Mouse (Mus musculus) hindbrain, embryonic 10.5 days (tissue): Measurements from ENCODE around the gene Cdhr4. TPM values are rescaled to one million over a fixed set of nuclear protein-coding genes. Genes with fewer than 3 reads are reported as not detected.

Source experiments
- DNase-seq: peaks from one replicate; pipeline ENCODE4 v3.0.0-alpha.2; 2017; ENCODE audit warnings: low spot score
- H3K27ac ChIP-seq: fragments of 300-500 bp; sonication (generic); 2 replicates; pipeline ENCODE4 v1.5.1; 2016; ENCODE audit warnings: mild to moderate bottlenecking, moderate library complexity
- H3K27me3 ChIP-seq: fragments of 300-500 bp; sonication (generic); 2 replicates; pipeline ENCODE4 v1.6.1; 2016; ENCODE audit warnings: mild to moderate bottlenecking; ENCODE audit not compliant: poor library complexity, insufficient read depth, severe bottlenecking
- H3K36me3 ChIP-seq: fragments of 300-500 bp; sonication (generic); 2 replicates; pipeline ENCODE4 v1.6.1; 2016; ENCODE audit warnings: mild to moderate bottlenecking, moderate library complexity
- H3K4me1 ChIP-seq: fragments of 300-500 bp; sonication (generic); replicated peaks from 2 replicates; pipeline ENCODE4 v1.6.1; 2016; ENCODE audit warnings: mild to moderate bottlenecking
- H3K4me3 ChIP-seq: fragments of 300-500 bp; sonication (generic); 2 replicates; pipeline ENCODE4 v1.5.1; 2016; ENCODE audit warnings: mild to moderate bottlenecking, moderate library complexity
- H3K9me3 ChIP-seq: fragments of 300-500 bp; sonication (generic); 2 replicates; pipeline ENCODE4 v1.6.1; 2016; ENCODE audit warnings: mild to moderate bottlenecking, moderate library complexity
- WGBS: fragments of 180-500 bp; shearing (Covaris S2); methylation state at CpG from one replicate; pipeline ENCODE4 v1.1.7; 2016; 5-methylcytosine and 5-hydroxymethylcytosine counted together
- polyA plus RNA-seq: library from polyadenylated mRNA; unstranded; fragments of >200 nt; fragmentation: Nextera tagmentation; extraction: Ambion mirVana; gene quantifications from 2 replicates; pipeline ENCODE4 v1.2.1, GENCODE M21; 2016

Gene Cdhr4
- polyA plus RNA-seq, 1 experiment from 2014 or later, result 2.4 TPM

GRCm38 (mm10) chr9:107963700-107964099 is 28.6 kb upstream of the Cdhr4 start:
- Histone ChIP-seq H3K27ac (no peak overlapping the region), H3K36me3 (peaks cover 98% of the 10 kb centered on the region), H3K27me3 (no peaks in the 10 kb centered on the region), H3K4me3 (no peak overlapping the region), H3K4me1 (peaks cover 16% of the 10 kb centered on the region), H3K9me3 (no peaks in the 10 kb centered on the region)
- peak; percentile 85 for DNase-seq
- 28% methylated on average over 5 of the region's 5 CpGs for WGBS

DNA sequence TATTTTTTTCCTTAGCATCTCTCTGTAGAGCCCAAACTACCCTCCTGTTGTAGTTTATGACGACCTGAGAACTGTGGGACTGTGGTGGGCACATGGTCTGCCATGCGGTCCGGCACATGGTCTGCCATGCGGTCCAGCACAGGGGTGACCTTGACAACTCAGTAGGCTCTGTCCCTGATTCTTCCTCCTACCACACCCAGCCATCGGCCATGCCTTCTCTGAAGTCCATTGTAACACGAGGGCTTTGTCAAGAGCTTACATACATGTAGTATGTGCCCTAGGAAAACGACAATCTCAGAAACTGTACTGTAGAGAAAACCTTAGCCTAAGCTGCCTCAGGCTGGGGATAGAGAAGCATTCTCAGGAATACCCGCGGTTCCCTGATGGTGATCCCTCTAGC is 27.6 kb upstream of the Cdhr4 start:
- Histone ChIP-seq H3K36me3 (peaks cover 98% of the 10 kb centered on the region), H3K4me1 (peaks cover 16% of the 10 kb centered on the region), H3K27me3 (no peaks in the 10 kb centered on the region), H3K27ac (no peak overlapping the region), H3K4me3 (no peak overlapping the region), H3K9me3 (no peaks in the 10 kb centered on the region)
- WGBS, result 92% methylated on average over 9 of the region's 9 CpGs
- DNase-seq, result no peak

DNA sequence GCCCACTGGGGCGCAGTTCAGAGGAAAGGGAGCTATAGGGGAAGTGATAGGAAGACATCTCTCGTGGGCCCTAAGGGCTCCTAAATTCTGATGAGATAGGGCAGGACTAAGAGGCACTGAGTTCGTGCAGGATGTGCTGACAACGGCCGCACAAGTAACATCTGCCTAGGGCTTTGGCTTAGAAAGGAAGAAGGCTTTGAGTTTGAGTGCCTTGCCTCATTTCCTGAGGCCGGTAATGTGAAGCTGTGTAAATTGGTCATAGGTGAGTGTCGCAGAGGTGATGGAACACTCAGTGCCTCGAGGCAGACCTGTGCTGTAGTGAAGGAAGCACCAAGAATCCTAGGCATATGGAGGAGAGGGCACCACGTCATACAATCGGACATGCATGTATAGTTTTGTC is 25.6 kb upstream of the Cdhr4 start:
- peaks cover 98% of the 10 kb centered on the region for H3K36me3 ChIP-seq
- H3K27ac ChIP-seq, result no peak overlapping the region
- no peaks in the 10 kb centered on the region for H3K9me3 ChIP-seq
- WGBS, result 92% methylated on average over 10 of the region's 10 CpGs
- DNase-seq, result no peak
- H3K4me1 ChIP-seq, result peaks cover 5% of the 10 kb centered on the region; the same call in 1 of the 2 replicates
- H3K4me3 ChIP-seq, result no peak overlapping the region
- H3K27me3 ChIP-seq, result no peaks in the 10 kb centered on the region

- no peak overlapping the region for H3K27ac ChIP-seq
- no peak for DNase-seq
- H3K4me3 ChIP-seq, result no peak overlapping the region
- H3K9me3 ChIP-seq, result no peaks in the 10 kb centered on the region
- no peaks in the 10 kb centered on the region for H3K27me3 ChIP-seq
- H3K4me1 ChIP-seq, result no peaks in the 10 kb centered on the region
- H3K36me3 ChIP-seq, result peaks cover 97% of the 10 kb centered on the region
- 90% methylated on average over 6 of the region's 6 CpGs for WGBS
Observed at GRCm38 (mm10) chr9:107967437-107967836, 24.9 kb upstream of the Cdhr4 start.

DNA sequence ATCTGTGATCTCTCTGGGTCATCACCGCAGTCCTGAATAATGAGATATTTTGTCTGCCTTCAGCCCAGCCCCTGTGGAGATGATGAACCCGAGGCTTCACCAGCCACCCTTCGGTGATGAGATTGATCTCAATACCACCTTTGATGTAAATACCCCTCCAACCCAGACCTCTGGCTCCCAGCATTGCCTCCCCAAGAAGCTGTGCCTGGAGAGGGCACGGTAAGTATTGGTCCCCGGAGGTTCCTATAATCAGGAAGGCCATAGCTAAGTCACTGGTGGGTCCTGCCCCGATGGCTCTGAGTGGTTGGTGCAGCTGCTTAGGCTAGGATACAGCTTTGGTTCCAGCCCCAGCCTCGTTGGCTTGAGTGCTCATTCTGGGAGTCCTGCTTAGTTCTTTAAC is 23.8 kb upstream of the Cdhr4 start:
- H3K27ac ChIP-seq, result no peak overlapping the region
- no peaks in the 10 kb centered on the region for H3K4me1 ChIP-seq
- no peak for DNase-seq
- H3K9me3 ChIP-seq, result no peaks in the 10 kb centered on the region
- H3K36me3 ChIP-seq, result peaks cover 93% of the 10 kb centered on the region
- H3K4me3 ChIP-seq, result no peak overlapping the region
- H3K27me3 ChIP-seq, result no peaks in the 10 kb centered on the region
- 93% methylated on average over 7 of the region's 7 CpGs for WGBS

GRCm38 (mm10) chr9:107970311-107970710 is 22.0 kb upstream of the Cdhr4 start:
- no peak for DNase-seq
- H3K27ac ChIP-seq, result no peak overlapping the region
- no peaks in the 10 kb centered on the region for H3K27me3 ChIP-seq
- WGBS, result 89% methylated on average over 5 of the region's 5 CpGs
- no peaks in the 10 kb centered on the region; the same call in 1 of the 2 replicates for H3K4me1 ChIP-seq
- H3K4me3 ChIP-seq, result no peak overlapping the region
- H3K9me3 ChIP-seq, result no peaks in the 10 kb centered on the region
- peaks cover 75% of the 10 kb centered on the region for H3K36me3 ChIP-seq

- no peaks in the 10 kb centered on the region for H3K9me3 ChIP-seq
- no peak overlapping the region for H3K4me3 ChIP-seq
- no peak overlapping the region for H3K27ac ChIP-seq
- 86% methylated on average over 8 of the region's 8 CpGs for WGBS
- no peaks in the 10 kb centered on the region for H3K27me3 ChIP-seq
- no peak for DNase-seq
- peaks cover 59% of the 10 kb centered on the region for H3K36me3 ChIP-seq
- H3K4me1 ChIP-seq, result peaks cover 6% of the 10 kb centered on the region
Observed at GRCm38 (mm10) chr9:107971690-107972541, 20.4 kb upstream of the Cdhr4 start.

GRCm38 (mm10) chr9:107974491-107975171 is 17.7 kb upstream of the Cdhr4 start:
- Histone ChIP-seq H3K27me3 (no peaks in the 10 kb centered on the region), H3K4me3 (no peak overlapping the region), H3K9me3 (no peaks in the 10 kb centered on the region), H3K27ac (no peak overlapping the region), H3K36me3 (peaks cover 34% of the 10 kb centered on the region), H3K4me1 (peaks cover 6% of the 10 kb centered on the region)
- DNase-seq, result no peak
- WGBS, result 80% methylated on average over 10 of the region's 10 CpGs

GRCm38 (mm10) chr9:107975399-107976386 is 16.6 kb upstream of the Cdhr4 start, which contains the start of gene Uba7:
Gene Uba7 (plus strand): TSS chr9:107975505.
- Histone ChIP-seq H3K4me1 (peaks cover 14% of the 10 kb centered on the region), H3K27ac (peak within 1 kb of the TSS; percentile 66), H3K36me3 (peaks cover 23% of the 10 kb centered on the region), H3K9me3 (no peaks in the 10 kb centered on the region), H3K27me3 (no peaks in the 10 kb centered on the region), H3K4me3 (peak within 1 kb of the TSS; percentile 16)
- WGBS, result 73% methylated on average over 12 of the region's 12 CpGs
- DNase-seq, result no peak

DNA sequence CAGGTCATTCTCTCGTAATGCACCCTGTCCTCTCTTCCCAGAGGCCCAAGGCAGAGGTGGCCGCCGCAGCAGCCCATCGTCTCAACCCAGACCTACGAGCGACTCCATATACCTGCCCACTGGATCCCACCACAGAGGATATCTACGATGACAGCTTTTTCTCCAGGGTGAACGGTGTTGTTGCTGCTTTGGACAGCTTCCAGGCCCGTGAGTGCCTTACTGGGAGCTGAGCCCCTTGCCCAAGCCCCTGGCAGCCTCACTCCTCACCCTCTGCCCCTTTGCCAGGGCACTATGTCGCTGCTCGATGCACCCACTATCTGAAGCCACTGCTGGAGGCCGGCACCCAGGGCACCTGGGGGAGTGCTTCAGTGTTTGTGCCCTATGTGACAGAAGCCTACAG is 13.5 kb upstream of the Cdhr4 start:
- 92% methylated on average over 12 of the region's 12 CpGs for WGBS
- Histone ChIP-seq H3K27ac (peak overlapping the region; percentile 56), H3K9me3 (no peaks in the 10 kb centered on the region), H3K36me3 (no peaks in the 10 kb centered on the region), H3K27me3 (peaks cover 7% of the 10 kb centered on the region; the same call in 1 of the 2 replicates), H3K4me1 (peaks cover 45% of the 10 kb centered on the region), H3K4me3 (no peak overlapping the region)
- no peak for DNase-seq

DNA sequence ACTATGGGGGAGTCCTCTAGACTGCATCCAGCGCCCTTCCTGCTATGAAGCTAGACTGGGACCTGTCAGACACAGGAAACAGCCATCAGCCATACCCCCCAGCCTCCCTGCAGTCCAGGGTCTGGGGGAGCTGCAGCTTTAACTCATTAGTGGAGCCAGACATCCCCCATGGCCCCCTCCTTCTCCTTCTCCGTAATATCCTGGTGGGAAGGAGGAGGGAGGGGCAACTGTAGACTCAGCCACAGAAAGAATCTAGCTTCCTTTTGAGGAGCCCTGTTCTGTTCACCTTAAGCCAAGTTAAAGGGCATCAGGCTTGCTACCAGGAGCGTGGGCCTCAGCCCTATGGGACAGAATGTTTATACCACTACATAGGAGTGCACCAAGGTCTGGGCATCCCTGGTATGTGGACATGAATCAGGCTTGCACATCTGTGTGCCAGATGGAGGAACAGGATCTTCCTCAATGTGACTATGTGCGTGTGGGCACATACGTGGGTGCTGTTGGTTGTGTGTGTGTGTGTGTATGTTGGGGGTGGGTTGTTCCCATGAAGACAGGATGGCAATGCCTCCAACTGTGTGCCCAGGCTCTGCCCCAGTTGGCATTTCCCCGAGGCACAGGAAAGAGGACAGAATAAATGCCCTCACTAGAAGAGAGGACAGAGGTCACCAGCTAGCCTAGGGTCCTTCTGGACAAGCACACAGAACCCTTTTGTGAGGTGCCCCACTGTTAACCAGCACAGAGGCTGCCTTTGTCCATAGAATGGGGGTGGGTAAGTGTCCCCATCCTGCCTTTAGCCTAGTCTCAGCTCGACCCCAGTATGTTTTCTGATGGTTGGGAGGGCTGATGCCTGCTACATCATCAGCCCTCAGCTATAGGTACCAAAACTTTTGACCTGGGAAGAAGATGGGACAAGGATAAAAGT is 10.4 kb upstream of the Cdhr4 start:
- H3K27ac ChIP-seq, result peak overlapping the region; percentile 88
- peak overlapping the region; percentile 72 for H3K4me3 ChIP-seq
- DNase-seq, result peak; percentile 65
- no peaks in the 10 kb centered on the region for H3K36me3 ChIP-seq
- WGBS, result 45% methylated on average over 7 of the region's 7 CpGs
- peaks cover 68% of the 10 kb centered on the region for H3K4me1 ChIP-seq
- H3K9me3 ChIP-seq, result no peaks in the 10 kb centered on the region
- H3K27me3 ChIP-seq, result peaks cover 24% of the 10 kb centered on the region
